Mouse (Mus musculus) ES-Bruce4 (cell line): ENCODE data around the gene Epha7.

Experiments used
- CTCF ChIP-seq: IDR thresholded peaks from one replicate; pipeline ENCODE4 v1.8.1; 2011; ENCODE audit warnings: low read depth, low read length
- EP300 ChIP-seq: IDR thresholded peaks from 2 replicates; pipeline ENCODE4 v1.6.1; 2011; ENCODE audit warnings: low read depth, low read length; ENCODE audit not compliant: insufficient read depth
- POLR2A ChIP-seq: IDR thresholded peaks from one replicate; pipeline ENCODE4 v1.8.1; 2011; ENCODE audit warnings: low read length; ENCODE audit not compliant: insufficient read depth

GRCm38 (mm10) chr4:28967584-28968315 is 154.8 kb downstream of the Epha7 start:
- TF ChIP-seq CTCF (no peak), POLR2A (no peak), EP300 (no peak)
